Mouse (Mus musculus) gastrocnemius, postnatal 36 days (tissue): ENCODE measurements around the gene Sec22b. TPM values are rescaled to one million over a fixed set of nuclear protein-coding genes. Genes with fewer than 3 reads are reported as not detected.

ENCODE experiments used
- DNase-seq, 2 experiments: peaks; one replicate each; pipeline ENCODE4 v3.0.0; 2022
- intact Hi-C: fragments of 180-260 bp; cut with DNase I; formaldehyde crosslinking; loops from one replicate; pipeline ENCODE4 v1.15.1; 2025
- total RNA-seq, 2 experiments: library from RNA; stranded (reverse); gene quantifications; 2 replicates each; pipeline ENCODE4 v1.2.3; 2021

Gene Sec22b
- total RNA-seq, 2 experiments from 2014 or later = 22.0 to 24.0 TPM

- no peak for DNase-seq
- intact Hi-C loops = no loop called here
Measured at GRCm38 (mm10) chr3:97894695-97895094, 6.3 kb upstream of the Sec22b start.

- DNase-seq = no peak
- intact Hi-C loops = no loop called here
Measured at GRCm38 (mm10) chr3:97898381-97898780, 2.6 kb upstream of the Sec22b start.

- DNase-seq = no peak
- intact Hi-C loops = no loop called here
Measured at GRCm38 (mm10) chr3:97901586-97901985, 596 bp downstream of the Sec22b start.

- no peak for DNase-seq
- intact Hi-C loops = no loop called here
Measured at GRCm38 (mm10) chr3:97909737-97910136, 8.7 kb downstream of the Sec22b start.

- no peak for DNase-seq
- intact Hi-C loops = no loop called here
Measured at GRCm38 (mm10) chr3:97911093-97911492, 10.1 kb downstream of the Sec22b start.

- intact Hi-C loops = no loop called here
- DNase-seq = no peak
Measured at GRCm38 (mm10) chr3:97915081-97915480, 14.1 kb downstream of the Sec22b start.

GRCm38 (mm10) chr3:97918885-97919550 lies 18.0 kb downstream of the Sec22b start:
- DNase-seq = no peak
- intact Hi-C loops = no loop called here

- no peak for DNase-seq
- intact Hi-C loops = loop anchor here (5.0 to 10.0 kb wide), 3 partner anchors 177 to 390 kb away; no protein-coding TSS in a partner anchor
Measured at GRCm38 (mm10) chr3:97925246-97925645, 24.3 kb downstream of the Sec22b start.

- intact Hi-C loops = loop anchor here (5.0 to 10.0 kb wide), 3 partner anchors 175 to 387 kb away; no protein-coding TSS in a partner anchor
- no peak for DNase-seq
Measured at GRCm38 (mm10) chr3:97927322-97927721, 26.3 kb downstream of the Sec22b start.

GRCm38 (mm10) chr3:97928968-97929858 lies 28.2 kb downstream of the Sec22b start:
- DNase-seq = peak in 1 of 2 experiments; percentile 70
- intact Hi-C loops = loop anchor here (2.0 to 10.0 kb wide), 4 partner anchors 173 to 386 kb away; no protein-coding TSS in a partner anchor

- DNase-seq = no peak
- intact Hi-C loops = loop anchor here (5.0 kb wide), 1 partner anchor 112 kb away; no protein-coding TSS in a partner anchor
Measured at GRCm38 (mm10) chr3:97930141-97930786, 29.3 kb downstream of the Sec22b start.

- intact Hi-C loops = loop anchor here (5.0 kb wide), 1 partner anchor 112 kb away; no protein-coding TSS in a partner anchor
- no peak for DNase-seq
Measured at GRCm38 (mm10) chr3:97930787-97931158, 29.8 kb downstream of the Sec22b start.

GRCm38 (mm10) chr3:97931310-97931885 lies 30.4 kb downstream of the Sec22b start:
- intact Hi-C loops = loop anchor here (5.0 kb wide), 1 partner anchor 111 kb away; no protein-coding TSS in a partner anchor
- DNase-seq = no peak

GRCm38 (mm10) chr3:97932131-97932530 lies 31.1 kb downstream of the Sec22b start:
- intact Hi-C loops = loop anchor here (5.0 kb wide), 1 partner anchor 110 kb away; no protein-coding TSS in a partner anchor
- no peak for DNase-seq

GRCm38 (mm10) chr3:97932771-97933170 lies 31.8 kb downstream of the Sec22b start:
- no peak for DNase-seq
- intact Hi-C loops = loop anchor here (5.0 kb wide), 1 partner anchor 110 kb away; no protein-coding TSS in a partner anchor

GRCm38 (mm10) chr3:97933251-97933650 lies 32.3 kb downstream of the Sec22b start:
- no peak for DNase-seq
- intact Hi-C loops = loop anchor here (5.0 kb wide), 1 partner anchor 109 kb away; no protein-coding TSS in a partner anchor

- intact Hi-C loops = loop anchor here (5.0 kb wide), 1 partner anchor 108 kb away; no protein-coding TSS in a partner anchor
Measured at GRCm38 (mm10) chr3:97933811-97934210, 32.8 kb downstream of the Sec22b start.

GRCm38 (mm10) chr3:97934331-97935300 lies 33.6 kb downstream of the Sec22b start:
- intact Hi-C loops = loop anchor here (5.0 kb wide), 1 partner anchor 108 kb away; no protein-coding TSS in a partner anchor
- DNase-seq = no peak

More at GRCm38 (mm10) chr3:97933811-97934210, 32.8 kb downstream of the Sec22b start:
- DNase-seq = no peak
